Mouse (Mus musculus) intestine, embryonic 16.5 days (tissue): ENCODE data around the gene Arid3c. TPM values are rescaled to one million over a fixed set of nuclear protein-coding genes. Genes with fewer than 3 reads are reported as not detected.
A peak's percentile ranks its signal among the peaks of the same experiment; 100 is the strongest.

Experiments
- ATAC-seq: fragments of 200-750 bp; cut with Nextera tagmentation; 2 replicates; pipeline ENCODE4 v1.8.0; 2017; ENCODE audit warnings: moderate TSS enrichment, moderate library complexity
- H3K27ac ChIP-seq: fragments of 300-500 bp; sonication (generic); 2 replicates; pipeline ENCODE4 v1.5.1; 2014; ENCODE audit warnings: mild to moderate bottlenecking, low read length
- H3K27me3 ChIP-seq: fragments of 300-500 bp; sonication (generic); replicated peaks from 2 replicates; pipeline ENCODE4 v1.6.1; 2014; ENCODE audit warnings: low read length, control low read depth, mixed read lengths; ENCODE audit not compliant: control insufficient read depth, insufficient read depth
- H3K36me3 ChIP-seq: fragments of 300-500 bp; sonication (generic); 2 replicates; pipeline ENCODE4 v1.6.1; 2014; ENCODE audit warnings: low read length, control low read depth; ENCODE audit not compliant: control insufficient read depth, insufficient read depth
- H3K4me1 ChIP-seq: fragments of 300-500 bp; sonication (generic); 2 replicates; pipeline ENCODE4 v1.6.1; 2014; ENCODE audit warnings: low read length, control low read depth, mixed read lengths; ENCODE audit not compliant: control insufficient read depth, insufficient read depth
- H3K4me2 ChIP-seq: fragments of 300-500 bp; sonication (generic); 2 replicates; pipeline ENCODE4 v1.6.1; 2014; ENCODE audit warnings: low read depth, low read length, control low read depth
- H3K4me3 ChIP-seq: fragments of 300-500 bp; sonication (generic); 2 replicates; pipeline ENCODE4 v1.5.1; 2014; ENCODE audit warnings: mild to moderate bottlenecking, low read length
- H3K9ac ChIP-seq: fragments of 300-500 bp; sonication (generic); 2 replicates; pipeline ENCODE4 v1.6.1; 2014; ENCODE audit warnings: low read depth, low read length
- H3K9me3 ChIP-seq: fragments of 300-500 bp; sonication (generic); 2 replicates; pipeline ENCODE4 v1.6.1; 2016; ENCODE audit warnings: low read length, control low read depth; ENCODE audit not compliant: control insufficient read depth
- WGBS: fragments of 180-500 bp; shearing (Covaris S2); extraction: QIAGEN DNeasy Blood & Tissue Kit; methylation state at CpG from one replicate; pipeline ENCODE4 v1.1.7; 2014; 5-methylcytosine and 5-hydroxymethylcytosine counted together
- polyA plus RNA-seq: library from polyadenylated mRNA; unstranded; fragments of >200 nt; fragmentation: Nextera tagmentation; extraction: Ambion mirVana; gene quantifications from 2 replicates; pipeline ENCODE4 v1.2.1, GENCODE M21; 2015

Gene Arid3c
- polyA plus RNA-seq, 1 experiment from 2014 or later = not detected

- Histone ChIP-seq H3K4me3 (peak overlapping the region; percentile 19; the same call in 1 of the 2 replicates), H3K4me1 (peaks cover 34% of the 10 kb centered on the region), H3K9ac (peak overlapping the region; percentile 53), H3K27ac (peak overlapping the region; percentile 95), H3K4me2 (peak overlapping the region; percentile 75), H3K27me3 (no peaks in the 10 kb centered on the region), H3K36me3 (0 out of 2 replicates have a peak, but pooled peaks cover 4% of the 10 kb centered on the region), H3K9me3 (no peaks in the 10 kb centered on the region)
- ATAC-seq = peak; percentile 2; the same call in 1 of the 2 replicates
- 33% methylated on average over 8 of the region's 8 CpGs for WGBS
These were observed 31.3 kb upstream of the Arid3c start for GRCm38 (mm10) chr4:41762099-41762687.

- peak overlapping the region; percentile 95 for H3K27ac ChIP-seq
- H3K36me3 ChIP-seq = 0 out of 2 replicates have a peak, but pooled peaks cover 6% of the 10 kb centered on the region
- H3K9me3 ChIP-seq = no peaks in the 10 kb centered on the region
- H3K4me1 ChIP-seq = peaks cover 36% of the 10 kb centered on the region
- no peaks in the 10 kb centered on the region for H3K27me3 ChIP-seq
- H3K9ac ChIP-seq = peak overlapping the region; percentile 73
- peak overlapping the region; percentile 52 for H3K4me3 ChIP-seq
- no peak for ATAC-seq
- peak overlapping the region; percentile 75 for H3K4me2 ChIP-seq
These were observed 30.7 kb upstream of the Arid3c start for GRCm38 (mm10) chr4:41761680-41762079.

GRCm38 (mm10) chr4:41760911-41761310, 30.0 kb upstream of the Arid3c start:
- Histone ChIP-seq H3K36me3 (0 out of 2 replicates have a peak, but pooled peaks cover 6% of the 10 kb centered on the region), H3K27ac (peak overlapping the region; percentile 95), H3K9me3 (no peaks in the 10 kb centered on the region), H3K27me3 (no peaks in the 10 kb centered on the region), H3K4me1 (peaks cover 42% of the 10 kb centered on the region), H3K4me2 (peak overlapping the region; percentile 75), H3K4me3 (peak overlapping the region; percentile 52), H3K9ac (peak overlapping the region; percentile 73)
- WGBS = 66% methylated on average over 4 of the region's 4 CpGs
- ATAC-seq = peak; percentile 6; the same call in 1 of the 2 replicates

GRCm38 (mm10) chr4:41760288-41760721, 29.4 kb upstream of the Arid3c start:
- H3K4me1 ChIP-seq = peaks cover 42% of the 10 kb centered on the region
- H3K4me2 ChIP-seq = peak overlapping the region; percentile 75
- H3K27ac ChIP-seq = peak overlapping the region; percentile 95
- peak; percentile 94 for ATAC-seq
- no peaks in the 10 kb centered on the region for H3K9me3 ChIP-seq
- H3K36me3 ChIP-seq = 0 out of 2 replicates have a peak, but pooled peaks cover 6% of the 10 kb centered on the region
- under 1% methylated on average over 15 of the region's 15 CpGs for WGBS
- peak overlapping the region; percentile 52 for H3K4me3 ChIP-seq
- H3K27me3 ChIP-seq = no peaks in the 10 kb centered on the region
- H3K9ac ChIP-seq = peak overlapping the region; percentile 73

- Histone ChIP-seq H3K9ac (peak overlapping the region; percentile 73), H3K4me3 (peak overlapping the region; percentile 52), H3K9me3 (no peaks in the 10 kb centered on the region), H3K4me1 (peaks cover 45% of the 10 kb centered on the region), H3K27me3 (no peaks in the 10 kb centered on the region), H3K36me3 (0 out of 2 replicates have a peak, but pooled peaks cover 6% of the 10 kb centered on the region), H3K27ac (peak overlapping the region; percentile 95), H3K4me2 (peak overlapping the region; percentile 75)
- 34% methylated on average over 6 of the region's 6 CpGs for WGBS
- peak; percentile 37 for ATAC-seq
These were observed 28.8 kb upstream of the Arid3c start for GRCm38 (mm10) chr4:41759656-41760287.

- WGBS = 76% methylated on average over 9 of the region's 9 CpGs
- Histone ChIP-seq H3K4me2 (peak overlapping the region; percentile 75; the same call in 1 of the 2 replicates), H3K4me3 (no peak overlapping the region), H3K27me3 (no peaks in the 10 kb centered on the region), H3K36me3 (0 out of 2 replicates have a peak, but pooled peaks cover 6% of the 10 kb centered on the region), H3K9me3 (no peaks in the 10 kb centered on the region), H3K4me1 (peaks cover 47% of the 10 kb centered on the region), H3K9ac (peak overlapping the region; percentile 73), H3K27ac (peak overlapping the region; percentile 95)
- no peak for ATAC-seq
These were observed 28.3 kb upstream of the Arid3c start for GRCm38 (mm10) chr4:41759206-41759605.

GRCm38 (mm10) chr4:41758701-41759100, 27.8 kb upstream of the Arid3c start:
- H3K4me3 ChIP-seq = no peak overlapping the region
- peak overlapping the region; percentile 95 for H3K27ac ChIP-seq

GRCm38 (mm10) chr4:41758021-41758420, 27.1 kb upstream of the Arid3c start:
- H3K9me3 ChIP-seq = no peaks in the 10 kb centered on the region
- 0 out of 2 replicates have a peak overlapping the region, but pooled peaks have one; percentile 33 for H3K9ac ChIP-seq
- no peak for ATAC-seq
- H3K36me3 ChIP-seq = 0 out of 2 replicates have a peak, but pooled peaks cover 6% of the 10 kb centered on the region
- H3K27ac ChIP-seq = peak overlapping the region; percentile 95
- 77% methylated on average over 11 of the region's 11 CpGs for WGBS
- peaks cover 47% of the 10 kb centered on the region for H3K4me1 ChIP-seq
- no peaks in the 10 kb centered on the region for H3K27me3 ChIP-seq
- H3K4me3 ChIP-seq = no peak overlapping the region
- H3K4me2 ChIP-seq = no peak overlapping the region

More at GRCm38 (mm10) chr4:41758701-41759100, 27.8 kb upstream of the Arid3c start:
- no peak for ATAC-seq
- Histone ChIP-seq H3K36me3 (0 out of 2 replicates have a peak, but pooled peaks cover 6% of the 10 kb centered on the region), H3K27me3 (no peaks in the 10 kb centered on the region), H3K4me2 (peak overlapping the region; percentile 31; the same call in 1 of the 2 replicates), H3K9ac (peak overlapping the region; percentile 73; the same call in 1 of the 2 replicates), H3K4me1 (peaks cover 47% of the 10 kb centered on the region), H3K9me3 (no peaks in the 10 kb centered on the region)
- 90% methylated on average over 4 of the region's 4 CpGs for WGBS

GRCm38 (mm10) chr4:41757321-41757720, 26.4 kb upstream of the Arid3c start:
- H3K4me3 ChIP-seq = no peak overlapping the region
- peak overlapping the region; percentile 68; the same call in 1 of the 2 replicates for H3K27ac ChIP-seq
- no peaks in the 10 kb centered on the region for H3K27me3 ChIP-seq
- H3K9ac ChIP-seq = peak overlapping the region; percentile 33; the same call in 1 of the 2 replicates
- H3K36me3 ChIP-seq = 0 out of 2 replicates have a peak, but pooled peaks cover 6% of the 10 kb centered on the region
- H3K9me3 ChIP-seq = no peaks in the 10 kb centered on the region
- 91% methylated on average over 13 of the region's 13 CpGs for WGBS
- H3K4me1 ChIP-seq = peaks cover 41% of the 10 kb centered on the region
- no peak overlapping the region for H3K4me2 ChIP-seq
- ATAC-seq = no peak
